Mouse (Mus musculus): ENCODE measurements at regions not wholly inside any gene's neighbourhood (a gene's known extent, or its start where the extent isn't known, plus 50 kb on each side); places are given as distances from the start of the nearest gene placed in this dataset.
"Not testable (repeated sequence)": the region's sequence is repeated elsewhere in the genome, so short reads cannot be mapped to it uniquely, and the experiment has no call there.

GRCm38 (mm10) chr9:41914611-41915010, 209.5 kb downstream of the Sorl1 start:
- no peak for DNase-seq (ENCODE audit: low spot score)

GRCm38 (mm10) chr9:41913911-41914310, 210.2 kb downstream of the Sorl1 start:
- DNase-seq (ENCODE audit: low spot score) = no peak

GRCm38 (mm10) chr9:41912482-41912881, 211.6 kb downstream of the Sorl1 start:
- DNase-seq (ENCODE audit: low spot score) = no peak

- DNase-seq (ENCODE audit: low spot score) = no peak
These were observed 223.5 kb downstream of the Sorl1 start for GRCm38 (mm10) chr9:41900606-41900974.

- DNase-seq (ENCODE audit: low spot score) = no peak
These were observed 224.1 kb downstream of the Sorl1 start for GRCm38 (mm10) chr9:41899766-41900605.

- DNase-seq (ENCODE audit: low spot score) = no peak
These were observed 229.0 kb downstream of the Sorl1 start for GRCm38 (mm10) chr9:41895106-41895505.

- no peak for DNase-seq (ENCODE audit: low spot score)
These were observed 231.3 kb downstream of the Sorl1 start for GRCm38 (mm10) chr9:41892841-41893240.

GRCm38 (mm10) chr9:41891206-41891605, 232.9 kb downstream of the Sorl1 start:
- DNase-seq (ENCODE audit: low spot score) = no peak

GRCm38 (mm10) chr9:41890273-41891141, 233.6 kb downstream of the Sorl1 start:
- peak; percentile 45 for DNase-seq (ENCODE audit: low spot score)

GRCm38 (mm10) chr9:41889568-41890272, 234.4 kb downstream of the Sorl1 start:
- no peak for DNase-seq (ENCODE audit: low spot score)

GRCm38 (mm10) chr9:41888616-41889150, 235.4 kb downstream of the Sorl1 start:
- DNase-seq (ENCODE audit: low spot score) = no peak

GRCm38 (mm10) chr9:41886456-41886855, 237.6 kb downstream of the Sorl1 start:
- DNase-seq (ENCODE audit: low spot score) = not testable (repeated sequence)

- no peak for DNase-seq (ENCODE audit: low spot score)
These were observed 243.6 kb downstream of the Sorl1 start for GRCm38 (mm10) chr9:41880457-41880856.

- DNase-seq (ENCODE audit: low spot score) = no peak
These were observed 245.0 kb downstream of the Sorl1 start for GRCm38 (mm10) chr9:41879080-41879479.

- no peak for DNase-seq (ENCODE audit: low spot score)
These were observed 263.0 kb downstream of the Sorl1 start for GRCm38 (mm10) chr9:41861136-41861535.

- peak; percentile 46 for DNase-seq (ENCODE audit: low spot score)
These were observed 263.4 kb downstream of the Sorl1 start for GRCm38 (mm10) chr9:41860681-41861080.

GRCm38 (mm10) chr9:41859780-41860179, 264.3 kb downstream of the Sorl1 start:
- no peak for DNase-seq (ENCODE audit: low spot score)

- DNase-seq (ENCODE audit: low spot score) = no peak
These were observed 272.0 kb downstream of the Sorl1 start for GRCm38 (mm10) chr9:41852099-41852498.

- DNase-seq (ENCODE audit: low spot score) = no peak
These were observed 274.3 kb downstream of the Sorl1 start for GRCm38 (mm10) chr9:41849628-41850326.

GRCm38 (mm10) chr9:41844616-41845015, 279.5 kb downstream of the Sorl1 start:
- DNase-seq (ENCODE audit: low spot score) = no peak
